In genomic region chr11:117050788-117051187, GRCm38 (mm10) we compare ENCODE assay signal across 33 mouse cellular contexts.
DNase-seq lines count a peak whose midpoint lies in the region; ATAC-seq and TF ChIP-seq lines count a peak whose summit lies in the region.
"Had no signal": no experiment of that assay in that cellular context is flagged by ENCODE, and none has a peak within 500 bp of the region (broad histone marks: within the 10 kb centered on the region; RNA-seq: fewer than 3 reads in every experiment).

No protein-coding gene starts in this region.

- no peaks in the 10 kb centered on the region for H3K36me3 ChIP-seq in midbrain, postnatal 0 days (ENCODE audit: insufficient read depth, low read length)
- H3K36me3 ChIP-seq in midbrain, embryonic 13.5 days, result no peaks in the 10 kb centered on the region
- no peaks in the 10 kb centered on the region for H3K36me3 ChIP-seq in liver, embryonic 12.5 days
- H3K36me3 ChIP-seq: embryonic facial prominence, embryonic 10.5 days; embryonic facial prominence, embryonic 15.5 days; forebrain, embryonic 12.5 days; G1E; heart, embryonic 10.5 days; heart, embryonic 15.5 days; hindbrain, embryonic 12.5 days; intestine, embryonic 15.5 days; limb, embryonic 12.5 days; midbrain, embryonic 12.5 days had no signal

- no peak for ATAC-seq in midbrain, postnatal 0 days (ENCODE audit: low FRiP score)
- ATAC-seq in midbrain, embryonic 13.5 days, result no peak
- no peak for ATAC-seq in liver, embryonic 12.5 days
- ATAC-seq: forebrain, postnatal 0 days; hindbrain, postnatal 0 days; intestine, embryonic 15.5 days; Patski had no signal

- no peak overlapping the region for H3K4me3 ChIP-seq in layer of hippocampus, adult 2 months
- no peak overlapping the region for H3K4me3 ChIP-seq in midbrain, postnatal 0 days (ENCODE audit: low read depth, low read length)
- no peak overlapping the region for H3K4me3 ChIP-seq in midbrain, embryonic 13.5 days (replicated peaks)
- no peak overlapping the region for H3K4me3 ChIP-seq in liver, embryonic 12.5 days
- H3K4me3 ChIP-seq: embryonic facial prominence, embryonic 10.5 days; embryonic facial prominence, embryonic 15.5 days; forebrain, embryonic 12.5 days; heart, embryonic 10.5 days; heart, embryonic 15.5 days; hindbrain, embryonic 12.5 days; intestine, embryonic 15.5 days; limb, embryonic 12.5 days; megakaryocyte, embryonic 14.5 days; midbrain, embryonic 12.5 days had no signal

- no peaks in the 10 kb centered on the region for H3K4me1 ChIP-seq in midbrain, postnatal 0 days (ENCODE audit: insufficient read depth, low read length)
- H3K4me1 ChIP-seq in midbrain, embryonic 13.5 days (replicated peaks), result peaks cover 17% of the 10 kb centered on the region
- H3K4me1 ChIP-seq in liver, embryonic 12.5 days, result no peaks in the 10 kb centered on the region; the same call in 1 of the 2 replicates
- H3K4me1 ChIP-seq: megakaryocyte, embryonic 14.5 days had no signal

- H3K27me3 ChIP-seq in midbrain, postnatal 0 days (ENCODE audit: insufficient read depth, low read length), result no peaks in the 10 kb centered on the region
- no peaks in the 10 kb centered on the region for H3K27me3 ChIP-seq in midbrain, embryonic 13.5 days
- H3K27me3 ChIP-seq in liver, embryonic 12.5 days (replicated peaks), result peaks cover 7% of the 10 kb centered on the region; the same call in 1 of the 2 replicates
- H3K27me3 ChIP-seq: embryonic facial prominence, embryonic 15.5 days; forebrain, embryonic 12.5 days; heart, embryonic 15.5 days; hindbrain, embryonic 12.5 days; intestine, embryonic 15.5 days; limb, embryonic 12.5 days; midbrain, embryonic 12.5 days; Patski had no signal

- H3K27ac ChIP-seq in layer of hippocampus, adult 2 months, result no peak overlapping the region
- no peak overlapping the region for H3K27ac ChIP-seq in midbrain, postnatal 0 days (ENCODE audit: low read depth, low read length)
- H3K27ac ChIP-seq in midbrain, embryonic 13.5 days, result no peak overlapping the region
- H3K27ac ChIP-seq in liver, embryonic 12.5 days, result no peak overlapping the region
- H3K27ac ChIP-seq: embryonic facial prominence, embryonic 10.5 days; embryonic facial prominence, embryonic 15.5 days; forebrain, embryonic 12.5 days; heart, embryonic 10.5 days; heart, embryonic 15.5 days; hindbrain, embryonic 12.5 days; hindbrain, postnatal 0 days; intestine, embryonic 15.5 days; kidney, postnatal 0 days; limb, embryonic 12.5 days; midbrain, embryonic 12.5 days had no signal

- WGBS in midbrain, postnatal 0 days, result 90% methylated on average over 7 of the region's 7 CpGs
- 94% methylated on average over 7 of the region's 7 CpGs for WGBS in midbrain, embryonic 13.5 days
- WGBS in liver, embryonic 12.5 days (ENCODE audit: insufficient replicate concordance), result 72% methylated on average over 7 of the region's 7 CpGs

- H3K4me2 ChIP-seq in midbrain, postnatal 0 days (ENCODE audit: low read depth, low read length, poor library complexity, severe bottlenecking), result no peak overlapping the region
- no peak overlapping the region for H3K4me2 ChIP-seq in midbrain, embryonic 13.5 days (replicated peaks)
- no peak overlapping the region for H3K4me2 ChIP-seq in liver, embryonic 12.5 days
- H3K4me2 ChIP-seq: embryonic facial prominence, embryonic 15.5 days; forebrain, embryonic 12.5 days; heart, embryonic 15.5 days; hindbrain, embryonic 12.5 days; intestine, embryonic 15.5 days; limb, embryonic 12.5 days; liver, embryonic 11.5 days; midbrain, embryonic 12.5 days had no signal

- TF ChIP-seq CTCF in layer of hippocampus, adult 2 months (conservative IDR thresholded peaks at IDR 0.05), result peak; percentile 21
- peak; percentile 14; the same call in 1 of the 2 replicates for TF ChIP-seq CTCF in midbrain, postnatal 0 days (IDR thresholded peaks at IDR 0.05)

- no peak for DNase-seq in layer of hippocampus, adult 2 months (ENCODE audit: low spot score in 2 of 2)
- DNase-seq in layer of hippocampus, postnatal 14 days (ENCODE audit: low spot score in 2 of 2), result no peak
- DNase-seq in midbrain, postnatal 0 days (ENCODE audit: low spot score), result no peak
- peak; percentile 56 for DNase-seq in R1 (ENCODE audit: low read depth, low spot score)
- no peak for DNase-seq in urinary bladder, postnatal 36 days (ENCODE audit: low spot score in 2 of 2)
- DNase-seq: adrenal gland, postnatal 25 days; cerebellum, adult 2 months; cerebellum, postnatal 25 days; forebrain, postnatal 0 days; gastrocnemius, postnatal 10 days; heart, postnatal 36 days; kidney, adult 2 months; kidney, postnatal 4 days; lung, adult 18-20 months; lung, postnatal 36 days; thymus, postnatal 14 days had no signal

- H3K9me3 ChIP-seq in midbrain, postnatal 0 days (ENCODE audit: low read length), result no peaks in the 10 kb centered on the region
- H3K9me3 ChIP-seq in midbrain, embryonic 13.5 days, result peaks cover 5% of the 10 kb centered on the region; the same call in 1 of the 2 replicates
- peaks cover 10% of the 10 kb centered on the region for H3K9me3 ChIP-seq in liver, embryonic 12.5 days (replicated peaks)
- H3K9me3 ChIP-seq: embryonic facial prominence, embryonic 15.5 days; heart, embryonic 10.5 days; heart, embryonic 15.5 days; intestine, embryonic 15.5 days had no signal

- H3K9ac ChIP-seq in midbrain, postnatal 0 days (replicated peaks; ENCODE audit: low read length, poor library complexity, severe bottlenecking), result no peak overlapping the region
- no peak overlapping the region for H3K9ac ChIP-seq in midbrain, embryonic 13.5 days (replicated peaks)
- no peak overlapping the region for H3K9ac ChIP-seq in liver, embryonic 12.5 days
- H3K9ac ChIP-seq: embryonic facial prominence, embryonic 15.5 days; forebrain, embryonic 12.5 days; forebrain, postnatal 0 days; heart, embryonic 15.5 days; hindbrain, embryonic 12.5 days; intestine, embryonic 15.5 days; limb, embryonic 12.5 days; midbrain, embryonic 12.5 days had no signal
